Mouse (Mus musculus) lung, embryonic 14.5 days (tissue): ENCODE results near the gene Zfp30. TPM values are rescaled to one million over a fixed set of nuclear protein-coding genes. Genes with fewer than 3 reads are reported as not detected.

Experiments used
- ATAC-seq: fragments of 200-750 bp; cut with Nextera tagmentation; 2 replicates; pipeline ENCODE4 v1.8.0; 2017; ENCODE audit warnings: mild to moderate bottlenecking, moderate TSS enrichment, moderate library complexity; ENCODE audit not compliant: insufficient read depth
- DNase-seq: peaks from one replicate; pipeline ENCODE4 v3.0.0-alpha.2; 2015
- H3K27ac ChIP-seq: fragments of 300-500 bp; sonication (generic); 2 replicates; pipeline ENCODE4 v1.5.1; 2014; ENCODE audit warnings: low read depth, mild to moderate bottlenecking, moderate library complexity
- H3K27me3 ChIP-seq: fragments of 300-500 bp; sonication (generic); 2 replicates; pipeline ENCODE4 v1.6.1; 2014; ENCODE audit warnings: low read length, control low read depth; ENCODE audit not compliant: insufficient read depth
- H3K36me3 ChIP-seq: fragments of 300-500 bp; sonication (generic); 2 replicates; pipeline ENCODE4 v1.6.1; 2014; ENCODE audit warnings: control low read depth; ENCODE audit not compliant: insufficient read depth
- H3K4me1 ChIP-seq: fragments of 300-500 bp; sonication (generic); 2 replicates; pipeline ENCODE4 v1.6.1; 2014; ENCODE audit warnings: antibody characterized with exemption, control low read depth; ENCODE audit not compliant: insufficient read depth
- H3K4me2 ChIP-seq: fragments of 300-500 bp; sonication (generic); 2 replicates; pipeline ENCODE4 v1.6.1; 2014; ENCODE audit warnings: mild to moderate bottlenecking
- H3K4me3 ChIP-seq: fragments of 300-500 bp; sonication (generic); 2 replicates; pipeline ENCODE4 v1.5.1; 2014; ENCODE audit warnings: low read depth, low read length
- H3K9ac ChIP-seq: fragments of 300-500 bp; sonication (generic); 2 replicates; pipeline ENCODE4 v1.6.1; 2014
- H3K9me3 ChIP-seq: fragments of 300-500 bp; sonication (generic); 2 replicates; pipeline ENCODE4 v1.6.1; 2016; ENCODE audit warnings: low read depth, low read length, control low read depth
- CTCF ChIP-seq: IDR thresholded peaks from 2 replicates; pipeline ENCODE4 v1.5.1; 2016; ENCODE audit warnings: antibody characterized with exemption, low read depth
- WGBS: fragments of 180-500 bp; shearing (Covaris S2); extraction: QIAGEN DNeasy Blood & Tissue Kit; methylation state at CpG from one replicate; pipeline ENCODE4 v1.1.7; 2014; 5-methylcytosine and 5-hydroxymethylcytosine counted together
- polyA plus RNA-seq: library from polyadenylated mRNA; unstranded; fragments of >200 nt; fragmentation: Nextera tagmentation; extraction: Ambion mirVana; gene quantifications from 2 replicates; pipeline ENCODE4 v1.2.1, GENCODE M21; 2014

Gene Zfp30
- polyA plus RNA-seq, 1 experiment from 2014 or later: 7.8 TPM

GRCm38 (mm10) chr7:29792906-29793305 is 9.1 kb downstream of the Zfp30 start:
- 0 out of 2 replicates have a peak, but pooled peaks cover 5% of the 10 kb centered on the region for H3K9me3 ChIP-seq
- no peak overlapping the region for H3K27ac ChIP-seq
- no peak for TF ChIP-seq CTCF
- no peaks in the 10 kb centered on the region for H3K4me1 ChIP-seq
- DNase-seq: no peak
- WGBS: 34% methylated on average over 27 of the region's 27 CpGs
- H3K36me3 ChIP-seq: peaks cover 60% of the 10 kb centered on the region
- no peak overlapping the region for H3K9ac ChIP-seq
- H3K4me3 ChIP-seq: peak overlapping the region; percentile 4; the same call in 1 of the 2 replicates
- ATAC-seq: no peak
- H3K27me3 ChIP-seq: no peaks in the 10 kb centered on the region
- H3K4me2 ChIP-seq: no peak overlapping the region

- Histone ChIP-seq H3K4me2 (no peak overlapping the region), H3K9ac (no peak overlapping the region), H3K36me3 (no peaks in the 10 kb centered on the region), H3K4me3 (no peak overlapping the region), H3K27me3 (no peaks in the 10 kb centered on the region), H3K9me3 (no peaks in the 10 kb centered on the region), H3K27ac (no peak overlapping the region), H3K4me1 (no peaks in the 10 kb centered on the region)
- no peak for DNase-seq
- TF ChIP-seq CTCF: no peak
- WGBS: 78% methylated on average over 5 of the region's 5 CpGs
- no peak for ATAC-seq
These were observed 23.2 kb downstream of the Zfp30 start for GRCm38 (mm10) chr7:29807046-29807445.

GRCm38 (mm10) chr7:29812244-29812643 is 28.4 kb downstream of the Zfp30 start:
- DNase-seq: no peak
- Histone ChIP-seq H3K4me1 (peaks cover 8% of the 10 kb centered on the region; the same call in 1 of the 2 replicates), H3K4me3 (no peak overlapping the region), H3K9ac (no peak overlapping the region), H3K4me2 (no peak overlapping the region), H3K27me3 (no peaks in the 10 kb centered on the region), H3K36me3 (no peaks in the 10 kb centered on the region), H3K9me3 (no peaks in the 10 kb centered on the region), H3K27ac (no peak overlapping the region)
- TF ChIP-seq CTCF: no peak
- WGBS: 88% methylated on average over 1 of the region's 1 CpGs
- no peak for ATAC-seq

GRCm38 (mm10) chr7:29814381-29814780 is 30.6 kb downstream of the Zfp30 start:
- no peak for DNase-seq
- no peaks in the 10 kb centered on the region for H3K27me3 ChIP-seq
- WGBS: 83% methylated on average over 2 of the region's 2 CpGs
- no peak for ATAC-seq
- H3K9ac ChIP-seq: no peak overlapping the region
- peak overlapping the region; percentile 83; the same call in 1 of the 2 replicates for H3K4me2 ChIP-seq
- TF ChIP-seq CTCF: no peak
- H3K4me3 ChIP-seq: 0 out of 2 replicates have a peak overlapping the region, but pooled peaks have one; percentile 62
- H3K36me3 ChIP-seq: no peaks in the 10 kb centered on the region
- H3K4me1 ChIP-seq: peaks cover 8% of the 10 kb centered on the region; the same call in 1 of the 2 replicates
- no peak overlapping the region for H3K27ac ChIP-seq
- H3K9me3 ChIP-seq: no peaks in the 10 kb centered on the region

- DNase-seq (no peak), ATAC-seq (peak; percentile 35)
- 2% methylated on average over 12 of the region's 12 CpGs for WGBS
- H3K36me3 ChIP-seq: no peaks in the 10 kb centered on the region
- H3K4me3 ChIP-seq: peak overlapping the region; percentile 62
- H3K27me3 ChIP-seq: no peaks in the 10 kb centered on the region
- no peak for TF ChIP-seq CTCF
- peak overlapping the region; percentile 83 for H3K4me2 ChIP-seq
- no peaks in the 10 kb centered on the region for H3K9me3 ChIP-seq
- H3K27ac ChIP-seq: no peak overlapping the region
- peak overlapping the region; percentile 73 for H3K9ac ChIP-seq
- peaks cover 8% of the 10 kb centered on the region; the same call in 1 of the 2 replicates for H3K4me1 ChIP-seq
These were observed 31.4 kb downstream of the Zfp30 start for GRCm38 (mm10) chr7:29815061-29815784.

- H3K27me3 ChIP-seq: no peaks in the 10 kb centered on the region
- DNase-seq (peak; percentile 98), ATAC-seq (peak; percentile 98)
- peak within 1 kb of the TSS; percentile 73 for H3K9ac ChIP-seq
- peak within 1 kb of the TSS; percentile 91 for H3K27ac ChIP-seq
- peak within 1 kb of the TSS; percentile 62 for H3K4me3 ChIP-seq
- peaks cover 8% of the 10 kb centered on the region; the same call in 1 of the 2 replicates for H3K4me1 ChIP-seq
- no peak for TF ChIP-seq CTCF
- H3K9me3 ChIP-seq: no peaks in the 10 kb centered on the region
- 0 out of 2 replicates have a peak, but pooled peaks cover 4% of the 10 kb centered on the region for H3K36me3 ChIP-seq
- peak within 1 kb of the TSS; percentile 83 for H3K4me2 ChIP-seq
- under 1% methylated on average over 26 of the region's 26 CpGs for WGBS
These were observed 32.2 kb downstream of the Zfp30 start, which contains the start of gene Zfp790 for GRCm38 (mm10) chr7:29815910-29816429. TSS of gene Zfp790 (plus strand) at chr7:29816114.

GRCm38 (mm10) chr7:29818619-29819254 is 34.9 kb downstream of the Zfp30 start:
- peak; percentile 67 for ATAC-seq
- peaks cover 18% of the 10 kb centered on the region; the same call in 1 of the 2 replicates for H3K36me3 ChIP-seq
- H3K4me1 ChIP-seq: peaks cover 8% of the 10 kb centered on the region; the same call in 1 of the 2 replicates
- H3K9me3 ChIP-seq: no peaks in the 10 kb centered on the region
- H3K27ac ChIP-seq: peak overlapping the region; percentile 14; the same call in 1 of the 2 replicates
- H3K27me3 ChIP-seq: no peaks in the 10 kb centered on the region
- H3K4me2 ChIP-seq: peak overlapping the region; percentile 72
- no peak for TF ChIP-seq CTCF
- 3% methylated on average over 12 of the region's 12 CpGs for WGBS
- DNase-seq: peak; percentile 94
- H3K4me3 ChIP-seq: peak overlapping the region; percentile 48
- peak overlapping the region; percentile 55 for H3K9ac ChIP-seq
